Mouse (Mus musculus): Measurements from ENCODE around the gene Ackr4.

The Ackr4 gene

GRCm38 (mm10) chr9:104039031-104039695 is 87.6 kb downstream of the Ackr4 start:
- no peak for DNase-seq

GRCm38 (mm10) chr9:104038266-104038665 is 88.5 kb downstream of the Ackr4 start:
- DNase-seq, result no peak

GRCm38 (mm10) chr9:104035261-104036015 is 91.3 kb downstream of the Ackr4 start:
- DNase-seq, result peak; percentile 42 to 77

GRCm38 (mm10) chr9:104034718-104035117 is 92.0 kb downstream of the Ackr4 start:
- no peak for DNase-seq

- DNase-seq, result no peak
These were observed 92.5 kb downstream of the Ackr4 start for GRCm38 (mm10) chr9:104034231-104034630.

Measured in spleen, adult 18-20 months (tissue).